Mouse (Mus musculus) thymus, postnatal 10 days (tissue): ENCODE results near the gene Gpatch8.

Experiments
- DNase-seq, 2 experiments: peaks; one replicate each; pipeline ENCODE4 v3.0.0; 2021; ENCODE audit warnings: low spot score in 2 of 2

Gene Gpatch8

GRCm38 (mm10) chr11:102496732-102497131 is 59.5 kb downstream of the Gpatch8 start:
- no peak for DNase-seq

GRCm38 (mm10) chr11:102496206-102496605 is 60.0 kb downstream of the Gpatch8 start:
- DNase-seq = no peak

GRCm38 (mm10) chr11:102495742-102496141 is 60.5 kb downstream of the Gpatch8 start:
- no peak for DNase-seq

- DNase-seq = no peak
Observed at GRCm38 (mm10) chr11:102495114-102495513, 61.1 kb downstream of the Gpatch8 start.

- DNase-seq = no peak
Observed at GRCm38 (mm10) chr11:102494063-102494650, 62.0 kb downstream of the Gpatch8 start.

GRCm38 (mm10) chr11:102493241-102493640 is 63.0 kb downstream of the Gpatch8 start:
- DNase-seq = no peak

GRCm38 (mm10) chr11:102487901-102488300 is 68.3 kb downstream of the Gpatch8 start:
- no peak for DNase-seq

GRCm38 (mm10) chr11:102486733-102487386 is 69.3 kb downstream of the Gpatch8 start:
- DNase-seq = peak in 1 of 2 experiments; percentile 59

GRCm38 (mm10) chr11:102481779-102482178 is 74.4 kb downstream of the Gpatch8 start:
- DNase-seq = no peak

GRCm38 (mm10) chr11:102480897-102481296 is 75.3 kb downstream of the Gpatch8 start:
- no peak for DNase-seq

- no peak for DNase-seq
Observed at GRCm38 (mm10) chr11:102480111-102480510, 76.1 kb downstream of the Gpatch8 start.

GRCm38 (mm10) chr11:102479581-102479980 is 76.6 kb downstream of the Gpatch8 start:
- DNase-seq = no peak

GRCm38 (mm10) chr11:102478671-102479070 is 77.5 kb downstream of the Gpatch8 start:
- no peak for DNase-seq

- no peak for DNase-seq
Observed at GRCm38 (mm10) chr11:102475027-102475426, 81.2 kb downstream of the Gpatch8 start.

GRCm38 (mm10) chr11:102469648-102470357 is 86.4 kb downstream of the Gpatch8 start, which contains the start of gene Itga2b:
TSS of gene Itga2b (minus strand) at chr11:102470122.
- DNase-seq = no peak

- DNase-seq = peak; percentile 88 to 93
Observed at GRCm38 (mm10) chr11:102467041-102467631, 89.1 kb downstream of the Gpatch8 start.

GRCm38 (mm10) chr11:102465713-102466436 is 90.3 kb downstream of the Gpatch8 start:
- DNase-seq = no peak

GRCm38 (mm10) chr11:102464901-102465300 is 91.3 kb downstream of the Gpatch8 start:
- no peak for DNase-seq

GRCm38 (mm10) chr11:102461764-102462163 is 94.4 kb downstream of the Gpatch8 start:
- DNase-seq = no peak

GRCm38 (mm10) chr11:102460541-102460940 is 95.7 kb downstream of the Gpatch8 start:
- no peak for DNase-seq

GRCm38 (mm10) chr11:102455740-102456396 is 100.3 kb downstream of the Gpatch8 start:
- peak in 1 of 2 experiments; percentile 32 for DNase-seq
